Mouse (Mus musculus) forebrain, embryonic 13.5 days (tissue): Measurements from ENCODE around the gene Oxt. TPM values are rescaled to one million over a fixed set of nuclear protein-coding genes. Genes with fewer than 3 reads are reported as not detected.

ENCODE experiments used
- ATAC-seq: fragments of 200-750 bp; cut with Nextera tagmentation; 2 replicates; pipeline ENCODE4 v1.8.0; 2017
- H3K27ac ChIP-seq: fragments of 300-500 bp; sonication (generic); 2 replicates; pipeline ENCODE4 v1.5.1; 2015; ENCODE audit warnings: inconsistent platforms, mild to moderate bottlenecking, moderate library complexity
- H3K27me3 ChIP-seq: fragments of 300-500 bp; sonication (generic); 2 replicates; pipeline ENCODE4 v1.6.1; 2015; ENCODE audit warnings: mild to moderate bottlenecking, inconsistent platforms
- H3K36me3 ChIP-seq: fragments of 300-500 bp; sonication (generic); 2 replicates; pipeline ENCODE4 v1.6.1; 2015; ENCODE audit warnings: mild to moderate bottlenecking, inconsistent platforms; ENCODE audit not compliant: poor library complexity, severe bottlenecking
- H3K4me1 ChIP-seq: fragments of 300-500 bp; sonication (generic); 2 replicates; pipeline ENCODE4 v1.6.1; 2015; ENCODE audit warnings: inconsistent platforms
- H3K4me2 ChIP-seq: fragments of 300-500 bp; sonication (generic); 2 replicates; pipeline ENCODE4 v1.6.1; 2015; ENCODE audit warnings: inconsistent platforms, mild to moderate bottlenecking, moderate library complexity
- H3K4me3 ChIP-seq: fragments of 300-500 bp; sonication (generic); 2 replicates; pipeline ENCODE4 v1.5.1; 2015; ENCODE audit warnings: mild to moderate bottlenecking, inconsistent platforms
- H3K9ac ChIP-seq: fragments of 300-500 bp; sonication (generic); 2 replicates; pipeline ENCODE4 v1.6.1; 2015; ENCODE audit warnings: mild to moderate bottlenecking, inconsistent platforms
- H3K9me3 ChIP-seq: fragments of 300-500 bp; sonication (generic); replicated peaks from 2 replicates; pipeline ENCODE4 v1.6.1; 2016; ENCODE audit warnings: inconsistent platforms
- WGBS: fragments of 180-500 bp; shearing (Covaris S2); methylation state at CpG from one replicate; pipeline ENCODE4 v1.1.7; 2015; 5-methylcytosine and 5-hydroxymethylcytosine counted together
- microRNA-seq: library from miRNA; unstranded; fragments of <30 nt; microRNA quantifications from one replicate; pipeline ENCODE4, GENCODE M21; 2016
- polyA plus RNA-seq: library from polyadenylated mRNA; unstranded; fragments of >200 nt; fragmentation: Nextera tagmentation; extraction: Ambion mirVana; gene quantifications from 2 replicates; pipeline ENCODE4 v1.2.1, GENCODE M21; 2015

The Oxt gene
- polyA plus RNA-seq, 1 experiment from 2014 or later = not detected

- H3K27me3 ChIP-seq = no peaks in the 10 kb centered on the region
- H3K4me1 ChIP-seq = no peaks in the 10 kb centered on the region
- H3K4me2 ChIP-seq = no peak overlapping the region
- WGBS = 87% methylated on average over 7 of the region's 7 CpGs
- no peak overlapping the region for H3K27ac ChIP-seq
- no peaks in the 10 kb centered on the region for H3K9me3 ChIP-seq
- no peak overlapping the region for H3K4me3 ChIP-seq
- H3K9ac ChIP-seq = no peak overlapping the region
- ATAC-seq = no peak
- H3K36me3 ChIP-seq = peaks cover 57% of the 10 kb centered on the region
Observed at GRCm38 (mm10) chr2:130618972-130619371, 43.0 kb downstream of the Oxt start.

Small RNA genes within 50 kb of the gene (microRNA-seq; reads per million reads assigned to microRNA genes)
- not detected for gene Gm23876

Other genes with a start within 250 kb of the Oxt start
- 11.8 and 12.3 TPM in 2 replicates for gene Cpxm1, start 178.6 kb upstream of the Oxt start, polyA plus RNA-seq
- gene Gm28372, start 170.9 kb upstream of the Oxt start, polyA plus RNA-seq = 0.09 and 0.34 TPM in 2 replicates
- gene 1700020A23Rik, start 170.9 kb upstream of the Oxt start, polyA plus RNA-seq = 0.25 and 0.48 TPM in 2 replicates
- gene Tmem239, start 169.7 kb upstream of the Oxt start, polyA plus RNA-seq = not detected in 2 replicates
- gene Vps16, start 151.8 kb upstream of the Oxt start, polyA plus RNA-seq = 125 and 130 TPM in 2 replicates
- 9.0 and 10.2 TPM in 2 replicates for gene Pced1a, start 151.5 kb upstream of the Oxt start, polyA plus RNA-seq
- gene Ptpra, start 125.9 kb upstream of the Oxt start, polyA plus RNA-seq = 120 and 122 TPM in 2 replicates
- gene Mrps26, start 12.4 kb upstream of the Oxt start, polyA plus RNA-seq = 73.3 and 82.9 TPM in 2 replicates
- gene Avp, start 6.4 kb downstream of the Oxt start, polyA plus RNA-seq = 1.2 and 1.8 TPM in 2 replicates
- 14.7 and 14.8 TPM in 2 replicates for gene Fastkd5, start 53.9 kb downstream of the Oxt start, polyA plus RNA-seq
- gene Ubox5, start 53.9 kb downstream of the Oxt start, polyA plus RNA-seq = 13.0 and 15.5 TPM in 2 replicates
- gene Lzts3, start 66.6 kb downstream of the Oxt start, polyA plus RNA-seq = 5.0 and 5.8 TPM in 2 replicates
- gene Ddrgk1, start 88.5 kb downstream of the Oxt start, polyA plus RNA-seq = 53.0 and 55.9 TPM in 2 replicates
- gene Itpa, start 91.4 kb downstream of the Oxt start, polyA plus RNA-seq = 152 and 156 TPM in 2 replicates
- 1.0 and 1.8 TPM in 2 replicates for gene Slc4a11, start 121.3 kb downstream of the Oxt start, polyA plus RNA-seq